Mouse (Mus musculus): ENCODE measurements around the gene Cldn2. TPM values are rescaled to one million over a fixed set of nuclear protein-coding genes. Genes with fewer than 3 reads are reported as not detected.

The Cldn2 gene
- polyA plus RNA-seq, 1 experiment from 2014 or later = not detected

DNA sequence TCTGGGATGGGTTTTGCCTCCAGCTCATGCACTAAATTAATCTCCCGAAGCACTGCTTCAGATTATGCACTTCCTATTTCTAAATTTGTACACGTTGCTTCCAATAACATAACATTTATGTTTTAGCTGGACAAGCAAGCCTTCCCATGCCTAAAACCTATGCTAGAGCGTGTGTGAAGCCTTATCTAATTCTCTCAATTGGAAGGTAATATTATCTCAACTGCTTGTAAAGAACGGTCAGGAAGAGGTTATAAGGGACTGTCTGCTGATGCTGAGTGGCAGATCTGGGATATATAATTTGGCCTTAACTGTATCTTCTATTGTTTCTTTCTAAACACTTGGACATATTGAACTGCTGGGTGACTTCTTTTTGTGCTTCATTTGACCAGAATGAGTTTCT lies 26.3 kb downstream of the Cldn2 start:
- H3K79me2 ChIP-seq (ENCODE audit: inconsistent target) = no peaks in the 10 kb centered on the region
- no peak overlapping the region for H3K27ac ChIP-seq
- no peaks in the 10 kb centered on the region for H3K36me3 ChIP-seq (ENCODE audit: inconsistent target)
- WGBS (ENCODE audit: missing documents) = 85% methylated on average over 3 of the region's 4 CpGs
- H3K4me3 ChIP-seq (ENCODE audit: inconsistent target) = no peak overlapping the region

DNA sequence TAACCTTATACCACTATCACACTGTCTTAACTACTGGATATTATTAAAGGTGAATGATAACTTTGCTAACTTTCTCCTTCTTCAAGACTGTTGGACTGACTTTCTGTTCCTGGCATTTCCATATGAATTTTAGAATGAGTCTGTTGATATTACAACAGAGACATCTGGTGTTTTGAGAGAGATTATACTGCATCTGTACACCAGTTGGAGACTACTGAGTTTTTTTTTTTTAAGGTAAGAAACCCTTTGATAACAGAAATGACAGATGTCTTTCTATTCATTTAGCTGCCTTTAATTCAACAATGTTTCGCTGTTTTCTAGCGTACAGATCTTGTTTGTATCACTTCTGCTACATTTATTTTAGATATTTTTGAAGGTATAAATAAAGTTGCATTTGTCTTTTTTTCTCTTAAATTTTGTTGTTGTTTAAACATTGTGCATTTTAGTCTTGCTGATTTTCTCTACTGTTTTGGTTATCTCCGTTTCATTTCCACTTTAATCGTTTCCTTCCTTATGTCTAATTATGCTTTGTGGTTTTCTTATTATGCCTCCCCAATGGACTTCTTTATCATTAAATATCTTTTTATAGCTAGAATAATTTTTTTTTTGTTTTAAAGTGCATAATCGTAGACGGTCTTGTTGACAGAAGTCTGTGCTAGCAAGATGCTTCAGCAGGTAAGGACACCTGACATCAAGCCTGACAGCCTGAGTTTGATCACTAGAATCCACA lies 27.9 kb downstream of the Cldn2 start:
- H3K27ac ChIP-seq = no peak overlapping the region
- no peaks in the 10 kb centered on the region for H3K36me3 ChIP-seq (ENCODE audit: inconsistent target)
- H3K79me2 ChIP-seq (ENCODE audit: inconsistent target) = no peaks in the 10 kb centered on the region
- no peak overlapping the region for H3K4me3 ChIP-seq (ENCODE audit: inconsistent target)
- WGBS (ENCODE audit: missing documents) = 70% methylated on average over 6 of the region's 6 CpGs

DNA sequence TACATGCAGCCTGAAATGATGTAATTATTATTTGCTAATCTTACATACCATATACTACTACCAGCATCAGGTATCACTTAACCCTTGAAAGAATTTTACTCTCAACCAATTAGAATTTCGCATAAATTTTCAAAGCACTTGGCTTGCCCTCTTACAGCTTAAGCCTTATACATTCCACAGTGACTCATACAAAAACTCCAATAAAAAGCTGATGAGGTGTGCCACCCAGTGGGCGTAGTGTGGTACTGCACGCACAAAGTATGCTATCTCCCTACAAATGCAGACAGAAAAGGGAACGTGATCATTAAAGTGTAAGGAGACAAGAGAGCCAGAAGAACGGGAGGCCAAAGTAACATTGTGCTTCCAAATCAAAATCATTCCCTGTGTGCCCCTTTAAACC lies 31.8 kb downstream of the Cldn2 start:
- Histone ChIP-seq H3K36me3 (ENCODE audit: inconsistent target) (no peaks in the 10 kb centered on the region), H3K27ac (no peak overlapping the region), H3K4me3 (ENCODE audit: inconsistent target) (no peak overlapping the region), H3K79me2 (ENCODE audit: inconsistent target) (no peaks in the 10 kb centered on the region)
- WGBS (ENCODE audit: missing documents) = 20% methylated on average over 5 of the region's 5 CpGs

DNA sequence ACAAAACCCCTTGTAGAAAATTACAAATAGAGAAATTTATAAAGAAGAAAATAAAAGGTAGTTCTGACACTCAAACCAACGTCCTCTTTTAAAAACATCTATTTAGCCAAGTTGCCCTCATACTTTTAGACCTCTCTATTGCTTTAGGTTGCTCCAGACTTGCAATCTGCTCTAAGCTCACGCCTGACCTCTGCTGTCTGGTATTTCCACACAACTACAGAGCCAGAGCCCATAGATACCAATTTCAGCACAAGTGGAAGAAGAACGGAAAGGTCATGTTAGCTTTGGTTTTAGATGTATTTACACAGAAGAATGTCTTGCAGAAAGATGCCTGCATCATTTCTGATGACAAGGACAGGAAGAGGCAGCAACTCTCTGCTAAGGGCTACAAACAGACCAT lies 38.4 kb downstream of the Cldn2 start:
- Histone ChIP-seq H3K27ac (no peak overlapping the region), H3K36me3 (ENCODE audit: inconsistent target) (no peaks in the 10 kb centered on the region), H3K4me3 (ENCODE audit: inconsistent target) (no peak overlapping the region), H3K79me2 (ENCODE audit: inconsistent target) (no peaks in the 10 kb centered on the region)
- 72% methylated on average over 3 of the region's 3 CpGs for WGBS (ENCODE audit: missing documents)

DNA sequence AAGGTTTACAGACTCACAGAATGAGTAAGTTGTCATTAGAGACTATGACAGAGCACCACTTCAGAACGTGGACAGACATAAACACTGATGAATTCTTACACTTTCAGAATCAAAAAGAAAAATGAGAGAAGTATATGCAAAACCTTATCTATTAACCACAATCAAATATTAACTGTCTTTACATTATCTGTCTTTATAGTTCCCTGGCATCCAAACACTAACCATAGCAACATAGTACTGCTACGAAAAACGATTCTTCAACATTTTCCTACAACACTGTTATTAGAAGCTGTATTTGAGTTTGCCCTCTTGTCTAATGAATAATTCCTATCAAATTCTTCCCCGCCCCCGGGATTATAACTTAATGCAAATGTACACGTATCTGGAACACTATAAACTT lies 40.5 kb downstream of the Cldn2 start:
- Histone ChIP-seq H3K4me3 (ENCODE audit: inconsistent target) (no peak overlapping the region), H3K36me3 (ENCODE audit: inconsistent target) (no peaks in the 10 kb centered on the region), H3K27ac (no peak overlapping the region), H3K79me2 (ENCODE audit: inconsistent target) (no peaks in the 10 kb centered on the region)
- 86% methylated on average over 5 of the region's 6 CpGs for WGBS (ENCODE audit: missing documents)

DNA sequence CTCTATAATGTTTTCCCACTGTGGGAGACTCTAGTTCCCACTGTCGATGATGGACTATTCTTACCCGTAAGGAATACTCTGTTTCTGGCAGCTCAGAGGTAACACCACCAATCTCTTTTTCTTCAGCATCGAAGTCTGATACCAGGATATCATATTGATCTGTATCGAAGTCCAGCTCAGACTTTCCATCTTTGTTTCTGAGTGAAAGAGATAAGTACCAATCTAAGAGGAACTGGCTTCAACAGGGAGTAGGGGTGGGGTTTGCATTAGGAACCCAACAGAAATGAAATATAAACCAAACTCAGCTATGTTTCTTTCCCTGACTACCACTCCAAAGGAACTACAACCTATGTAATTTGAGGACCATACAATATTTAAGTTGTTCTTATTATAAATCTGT lies 54.2 kb downstream of the Cldn2 start:
- Histone ChIP-seq H3K36me3 (ENCODE audit: inconsistent target) (no peaks in the 10 kb centered on the region), H3K27ac (no peak overlapping the region), H3K79me2 (ENCODE audit: inconsistent target) (no peaks in the 10 kb centered on the region), H3K4me3 (ENCODE audit: inconsistent target) (no peak overlapping the region)
- 97% methylated on average over 4 of the region's 4 CpGs for WGBS (ENCODE audit: missing documents)

DNA sequence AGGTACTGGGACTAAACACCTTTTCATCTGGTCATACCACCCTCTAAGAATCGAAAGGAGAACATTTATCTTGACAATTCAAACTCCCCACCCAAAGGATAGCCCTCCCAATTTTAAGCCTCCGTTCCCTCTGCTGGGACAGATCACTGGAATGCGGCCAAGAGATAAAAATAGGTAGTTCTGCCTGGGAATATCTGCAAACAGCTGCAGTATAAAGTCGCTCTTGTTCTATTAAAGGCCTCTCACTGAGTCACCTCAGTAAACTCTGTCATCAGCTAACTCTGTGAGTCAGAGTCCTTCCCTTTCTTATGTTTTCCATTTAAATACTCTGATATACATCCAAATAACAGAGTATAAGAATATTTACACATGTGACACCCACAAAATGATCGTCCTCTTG lies 58.8 kb downstream of the Cldn2 start:
- Histone ChIP-seq H3K27ac (no peak overlapping the region), H3K36me3 (ENCODE audit: inconsistent target) (no peaks in the 10 kb centered on the region), H3K4me3 (ENCODE audit: inconsistent target) (no peak overlapping the region), H3K79me2 (ENCODE audit: inconsistent target) (no peaks in the 10 kb centered on the region)
- 100% methylated on average over 5 of the region's 5 CpGs for WGBS (ENCODE audit: missing documents)

Other genes starting within 250 kb of the Cldn2 start
- 69.1 to 171 TPM (median 128 TPM) in 3 replicates for gene Rnf128, start 237.5 kb upstream of the Cldn2 start, polyA plus RNA-seq (2018)
- 3.5 to 5.1 TPM (median 3.6 TPM) in 3 replicates for gene Tbc1d8b, start 115.8 kb upstream of the Cldn2 start, polyA plus RNA-seq (2018)
- not detected in 3 replicates for gene Gm15013, start 86.3 kb upstream of the Cldn2 start, polyA plus RNA-seq (2018)
- not detected in 3 replicates for gene Ripply1, start 18.5 kb upstream of the Cldn2 start, polyA plus RNA-seq (2018)
- 0.09 to 0.75 TPM (median 0.68 TPM) in 3 replicates for gene Morc4, start 70.8 kb downstream of the Cldn2 start, polyA plus RNA-seq (2018)
- 3.3 to 5.9 TPM (median 5.7 TPM) in 3 replicates for gene Rbm41, start 197.8 kb downstream of the Cldn2 start, polyA plus RNA-seq (2018)

Data from macrophage (primary cell).